Mouse (Mus musculus): ENCODE measurements around the gene Prkd1. TPM values are rescaled to one million over a fixed set of nuclear protein-coding genes. Genes with fewer than 3 reads are reported as not detected.
"Not testable (repeated sequence)": the region's sequence is repeated elsewhere in the genome, so short reads cannot be mapped to it uniquely, and the experiment has no call there.

The Prkd1 gene
- 4.4 and 4.5 TPM in 2 replicates for polyA plus RNA-seq (2014; fragmentation: Nextera tagmentation; extraction: Ambion mirVana)

GRCm38 (mm10) chr12:50648671-50649541, at the start of gene Prkd1:
Gene Prkd1, minus strand, starts transcription at chr12:50649098.
- H3K4me3 ChIP-seq (ENCODE audit: low read depth, low read length): peak within 1 kb of the TSS; percentile 80
- peak; percentile 96 for DNase-seq (ENCODE audit: low spot score, missing footprints)
- peaks cover 2% of the 10 kb centered on the region; the same call in 1 of the 2 replicates for H3K27me3 ChIP-seq (ENCODE audit: control insufficient read depth, insufficient read depth, low read length)
- peak within 1 kb of the TSS; percentile 83 for H3K9ac ChIP-seq (ENCODE audit: low read length)
- peaks cover 8% of the 10 kb centered on the region for H3K4me1 ChIP-seq (ENCODE audit: control insufficient read depth, insufficient read depth, low read length)
- H3K27ac ChIP-seq (ENCODE audit: low read depth, low read length): no peak within 1 kb of the TSS
- H3K9me3 ChIP-seq (ENCODE audit: control insufficient read depth, low read length): no peaks in the 10 kb centered on the region
- peak within 1 kb of the TSS; percentile 93 for H3K4me2 ChIP-seq
- peak; percentile 92 for ATAC-seq (ENCODE audit: low FRiP score)
- H3K36me3 ChIP-seq (ENCODE audit: control insufficient read depth, insufficient read depth, low read length): no peaks in the 10 kb centered on the region
- under 1% methylated on average over 67 of the region's 114 CpGs for WGBS

GRCm38 (mm10) chr12:50697492-50697891, 48.6 kb upstream of the Prkd1 start:
- no peaks in the 10 kb centered on the region for H3K9me3 ChIP-seq (ENCODE audit: control insufficient read depth, low read length)
- no peaks in the 10 kb centered on the region for H3K36me3 ChIP-seq (ENCODE audit: control insufficient read depth, insufficient read depth, low read length)
- no peaks in the 10 kb centered on the region for H3K27me3 ChIP-seq (ENCODE audit: control insufficient read depth, insufficient read depth, low read length)
- H3K4me3 ChIP-seq (ENCODE audit: low read depth, low read length): no peak overlapping the region
- WGBS: 30% methylated on average over 3 of the region's 3 CpGs
- DNase-seq (ENCODE audit: low spot score, missing footprints): no peak
- no peak overlapping the region for H3K27ac ChIP-seq (ENCODE audit: low read depth, low read length)
- H3K9ac ChIP-seq (ENCODE audit: low read length): no peak overlapping the region
- no peak for ATAC-seq (ENCODE audit: low FRiP score)
- no peak overlapping the region for H3K4me2 ChIP-seq
- no peaks in the 10 kb centered on the region for H3K4me1 ChIP-seq (ENCODE audit: control insufficient read depth, insufficient read depth, low read length)

DNA sequence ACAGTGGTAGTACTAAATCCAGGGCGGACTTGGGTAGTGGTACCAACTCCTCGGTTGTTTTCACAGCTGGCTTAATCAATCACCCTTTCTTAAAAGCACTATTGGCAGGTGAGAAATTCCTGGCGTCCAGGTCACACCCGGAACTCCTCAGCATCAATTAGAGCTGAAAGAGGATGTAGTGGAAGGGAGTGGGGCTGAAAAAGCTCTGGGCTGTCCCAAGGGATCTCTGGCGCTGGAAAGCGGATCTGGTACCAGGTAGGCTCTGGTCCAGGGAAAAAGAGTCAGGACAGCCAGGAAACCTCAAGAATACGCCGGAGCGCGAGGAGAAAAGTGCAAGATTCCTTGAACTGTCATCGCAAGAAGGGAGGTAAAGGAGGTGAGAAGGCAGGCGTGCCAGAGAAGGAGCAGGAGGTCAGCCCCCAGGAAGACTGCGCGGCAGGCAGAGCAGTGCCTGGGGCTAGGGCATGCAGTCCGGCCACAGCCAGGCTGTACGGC, 675 bp downstream of the Prkd1 start:
- Histone ChIP-seq H3K4me1 (ENCODE audit: control insufficient read depth, insufficient read depth, low read length) (peaks cover 8% of the 10 kb centered on the region), H3K9ac (ENCODE audit: low read length) (peak overlapping the region; percentile 83), H3K27ac (ENCODE audit: low read depth, low read length) (no peak overlapping the region), H3K4me3 (ENCODE audit: low read depth, low read length) (peak overlapping the region; percentile 80), H3K4me2 (peak overlapping the region; percentile 93), H3K36me3 (ENCODE audit: control insufficient read depth, insufficient read depth, low read length) (no peaks in the 10 kb centered on the region), H3K9me3 (ENCODE audit: control insufficient read depth, low read length) (no peaks in the 10 kb centered on the region), H3K27me3 (ENCODE audit: control insufficient read depth, insufficient read depth, low read length) (peaks cover 2% of the 10 kb centered on the region; the same call in 1 of the 2 replicates)
- DNase-seq (ENCODE audit: low spot score, missing footprints) (no peak), ATAC-seq (ENCODE audit: low FRiP score) (peak; percentile 6; the same call in 1 of the 2 replicates)
- WGBS: 1% methylated on average over 16 of the region's 16 CpGs

- no peaks in the 10 kb centered on the region for H3K36me3 ChIP-seq (ENCODE audit: control insufficient read depth, insufficient read depth, low read length)
- H3K4me3 ChIP-seq (ENCODE audit: low read depth, low read length): no peak overlapping the region
- peaks cover 8% of the 10 kb centered on the region for H3K4me1 ChIP-seq (ENCODE audit: control insufficient read depth, insufficient read depth, low read length)
- H3K4me2 ChIP-seq: no peak overlapping the region
- DNase-seq (ENCODE audit: low spot score, missing footprints) (no peak), ATAC-seq (ENCODE audit: low FRiP score) (no peak)
- WGBS: 93% methylated on average over 4 of the region's 4 CpGs
- H3K27ac ChIP-seq (ENCODE audit: low read depth, low read length): no peak overlapping the region
- H3K9me3 ChIP-seq (ENCODE audit: control insufficient read depth, low read length): no peaks in the 10 kb centered on the region
- H3K27me3 ChIP-seq (ENCODE audit: control insufficient read depth, insufficient read depth, low read length): peaks cover 2% of the 10 kb centered on the region; the same call in 1 of the 2 replicates
- no peak overlapping the region for H3K9ac ChIP-seq (ENCODE audit: low read length)
These were observed 2.0 kb downstream of the Prkd1 start for GRCm38 (mm10) chr12:50646857-50647256.

GRCm38 (mm10) chr12:50642671-50643070, 6.2 kb downstream of the Prkd1 start:
- H3K27me3 ChIP-seq (ENCODE audit: control insufficient read depth, insufficient read depth, low read length): no peaks in the 10 kb centered on the region
- peaks cover under 1% of the 10 kb centered on the region for H3K4me1 ChIP-seq (ENCODE audit: control insufficient read depth, insufficient read depth, low read length)
- H3K9me3 ChIP-seq (ENCODE audit: control insufficient read depth, low read length): no peaks in the 10 kb centered on the region
- no peak overlapping the region for H3K4me2 ChIP-seq
- no peak overlapping the region for H3K9ac ChIP-seq (ENCODE audit: low read length)
- ATAC-seq (ENCODE audit: low FRiP score) (no peak), DNase-seq (ENCODE audit: low spot score, missing footprints) (no peak)
- 90% methylated on average over 5 of the region's 5 CpGs for WGBS
- H3K4me3 ChIP-seq (ENCODE audit: low read depth, low read length): no peak overlapping the region
- H3K36me3 ChIP-seq (ENCODE audit: control insufficient read depth, insufficient read depth, low read length): no peaks in the 10 kb centered on the region
- H3K27ac ChIP-seq (ENCODE audit: low read depth, low read length): no peak overlapping the region

- Histone ChIP-seq H3K4me2 (no peak overlapping the region), H3K9ac (ENCODE audit: low read length) (no peak overlapping the region), H3K27ac (ENCODE audit: low read depth, low read length) (no peak overlapping the region), H3K27me3 (ENCODE audit: control insufficient read depth, insufficient read depth, low read length) (no peaks in the 10 kb centered on the region), H3K36me3 (ENCODE audit: control insufficient read depth, insufficient read depth, low read length) (no peaks in the 10 kb centered on the region), H3K4me1 (ENCODE audit: control insufficient read depth, insufficient read depth, low read length) (no peaks in the 10 kb centered on the region), H3K4me3 (ENCODE audit: low read depth, low read length) (no peak overlapping the region), H3K9me3 (ENCODE audit: control insufficient read depth, low read length) (no peaks in the 10 kb centered on the region)
- DNase-seq (ENCODE audit: low spot score, missing footprints): no peak
- 90% methylated on average over 4 of the region's 4 CpGs for WGBS
- no peak for ATAC-seq (ENCODE audit: low FRiP score)
These were observed 8.7 kb downstream of the Prkd1 start for GRCm38 (mm10) chr12:50640171-50640570.

DNA sequence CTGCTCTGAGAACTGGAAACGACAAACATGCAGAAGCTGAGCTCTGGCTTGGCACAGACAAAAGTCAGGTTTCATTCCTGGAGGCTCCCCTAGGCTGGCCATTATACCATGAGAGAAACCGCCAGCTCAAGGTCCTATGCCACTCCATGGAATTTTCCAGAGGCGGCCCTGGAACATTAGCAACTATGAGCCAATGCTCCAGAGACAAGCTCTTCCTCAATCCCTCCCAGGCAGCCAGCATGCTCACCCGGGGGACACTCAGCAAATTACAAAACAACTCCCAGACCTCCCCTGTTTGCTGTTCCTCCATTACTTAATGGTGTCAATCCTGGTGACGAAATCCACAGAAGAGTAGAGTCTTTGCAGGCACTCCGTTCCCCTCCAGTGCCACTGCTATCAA, 14.5 kb downstream of the Prkd1 start:
- H3K9ac ChIP-seq (ENCODE audit: low read length): no peak overlapping the region
- no peak overlapping the region for H3K27ac ChIP-seq (ENCODE audit: low read depth, low read length)
- H3K4me1 ChIP-seq (ENCODE audit: control insufficient read depth, insufficient read depth, low read length): no peaks in the 10 kb centered on the region
- 80% methylated on average over 6 of the region's 6 CpGs for WGBS
- DNase-seq (ENCODE audit: low spot score, missing footprints): peak; percentile 64
- no peak for ATAC-seq (ENCODE audit: low FRiP score)
- H3K4me3 ChIP-seq (ENCODE audit: low read depth, low read length): no peak overlapping the region
- no peaks in the 10 kb centered on the region for H3K36me3 ChIP-seq (ENCODE audit: control insufficient read depth, insufficient read depth, low read length)
- H3K27me3 ChIP-seq (ENCODE audit: control insufficient read depth, insufficient read depth, low read length): no peaks in the 10 kb centered on the region
- H3K9me3 ChIP-seq (ENCODE audit: control insufficient read depth, low read length): no peaks in the 10 kb centered on the region
- no peak overlapping the region for H3K4me2 ChIP-seq

DNA sequence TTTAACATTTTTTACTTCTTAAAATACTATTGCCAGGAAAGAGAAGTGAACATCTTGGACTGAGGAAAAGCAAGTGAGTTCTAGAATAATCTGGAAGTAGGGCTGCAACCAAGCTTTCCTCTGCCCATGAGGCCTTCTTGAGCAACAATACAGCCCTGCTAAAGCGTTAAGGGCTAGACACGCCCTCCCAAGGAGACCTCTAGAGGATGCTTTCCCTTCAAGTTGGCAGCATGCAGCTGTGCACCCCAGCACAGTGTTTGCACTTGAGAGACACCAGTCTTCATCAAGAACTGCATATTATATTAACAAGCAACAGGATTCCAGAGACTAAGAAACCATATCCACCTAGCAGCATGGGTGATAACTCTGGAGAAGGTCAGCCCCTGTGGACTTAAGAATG, 22.8 kb downstream of the Prkd1 start:
- H3K27me3 ChIP-seq (ENCODE audit: control insufficient read depth, insufficient read depth, low read length); H3K4me2 ChIP-seq; H3K4me3 ChIP-seq (ENCODE audit: low read depth, low read length); H3K9me3 ChIP-seq (ENCODE audit: control insufficient read depth, low read length); H3K4me1 ChIP-seq (ENCODE audit: control insufficient read depth, insufficient read depth, low read length); ATAC-seq (ENCODE audit: low FRiP score); DNase-seq (ENCODE audit: low spot score, missing footprints); H3K36me3 ChIP-seq (ENCODE audit: control insufficient read depth, insufficient read depth, low read length); H3K9ac ChIP-seq (ENCODE audit: low read length); H3K27ac ChIP-seq (ENCODE audit: low read depth, low read length): not testable (repeated sequence)
- 63% methylated on average over 2 of the region's 2 CpGs for WGBS

- no peak overlapping the region for H3K4me3 ChIP-seq (ENCODE audit: low read depth, low read length)
- no peaks in the 10 kb centered on the region for H3K36me3 ChIP-seq (ENCODE audit: control insufficient read depth, insufficient read depth, low read length)
- H3K27ac ChIP-seq (ENCODE audit: low read depth, low read length): no peak overlapping the region
- ATAC-seq (ENCODE audit: low FRiP score) (no peak), DNase-seq (ENCODE audit: low spot score, missing footprints) (no peak)
- H3K4me2 ChIP-seq: no peak overlapping the region
- H3K27me3 ChIP-seq (ENCODE audit: control insufficient read depth, insufficient read depth, low read length): no peaks in the 10 kb centered on the region
- WGBS: 78% methylated on average over 4 of the region's 4 CpGs
- H3K4me1 ChIP-seq (ENCODE audit: control insufficient read depth, insufficient read depth, low read length): no peaks in the 10 kb centered on the region
- no peak overlapping the region for H3K9ac ChIP-seq (ENCODE audit: low read length)
- H3K9me3 ChIP-seq (ENCODE audit: control insufficient read depth, low read length): no peaks in the 10 kb centered on the region
These were observed 24.7 kb downstream of the Prkd1 start for GRCm38 (mm10) chr12:50624175-50624574.
